Mouse (Mus musculus): Measurements from ENCODE around the gene Prdm1.
A peak's percentile ranks its signal among the peaks of the same experiment; 100 is the strongest.

The Prdm1 gene

GRCm38 (mm10) chr10:44458534-44459315 is 69.6 kb downstream of the Prdm1 start:
- DNase-seq (ENCODE audit: extremely low read depth, insufficient read length, low spot score) = peak; percentile 21

GRCm38 (mm10) chr10:44457791-44458533 is 70.3 kb downstream of the Prdm1 start:
- no peak for DNase-seq (ENCODE audit: extremely low read depth, insufficient read length, low spot score)

- DNase-seq (ENCODE audit: extremely low read depth, insufficient read length, low spot score) = no peak
These were observed 71.3 kb downstream of the Prdm1 start for GRCm38 (mm10) chr10:44456757-44457595.

DNA sequence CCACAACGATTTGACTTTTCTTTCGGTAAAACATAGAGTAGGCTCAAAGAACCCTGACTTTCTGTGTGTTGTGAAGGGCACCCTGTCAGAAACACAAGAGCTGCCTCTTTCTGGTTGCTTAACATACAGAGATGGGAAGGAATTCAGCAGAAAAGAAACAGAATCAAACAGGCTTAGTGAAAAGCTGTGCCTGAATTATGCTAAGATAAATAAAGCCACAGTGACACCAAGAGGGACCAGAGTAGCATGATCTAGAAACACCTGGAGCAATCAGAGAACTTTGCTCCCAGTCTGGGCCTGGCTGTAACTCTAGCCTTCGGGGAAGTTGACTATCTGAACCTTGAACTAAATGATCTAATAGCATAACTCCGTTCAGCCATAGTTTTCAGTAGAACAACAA is 73.5 kb downstream of the Prdm1 start:
- no peak for DNase-seq (ENCODE audit: extremely low read depth, insufficient read length, low spot score)

DNA sequence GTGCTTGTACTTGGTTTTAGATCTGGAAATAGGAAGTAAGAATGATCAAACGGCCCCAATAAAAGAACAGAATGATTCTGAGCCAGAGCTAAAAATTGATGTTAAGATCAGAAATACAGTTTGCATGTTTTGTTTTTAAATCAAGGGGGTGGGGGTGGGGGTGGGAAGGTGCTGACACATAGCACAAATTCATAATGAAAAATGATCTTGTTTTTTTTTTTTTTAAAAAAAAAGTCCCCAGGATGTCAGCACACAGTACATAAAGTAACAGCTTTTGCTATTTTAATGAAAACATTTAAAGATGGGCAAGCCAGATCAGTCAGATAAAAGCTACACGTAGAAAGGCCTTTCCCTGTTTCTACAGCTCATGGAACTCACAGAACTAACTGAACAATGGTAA is 74.2 kb downstream of the Prdm1 start:
- DNase-seq (ENCODE audit: extremely low read depth, insufficient read length, low spot score) = no peak

- no peak for DNase-seq (ENCODE audit: extremely low read depth, insufficient read length, low spot score)
These were observed 77.5 kb downstream of the Prdm1 start for GRCm38 (mm10) chr10:44450835-44451234.

DNA sequence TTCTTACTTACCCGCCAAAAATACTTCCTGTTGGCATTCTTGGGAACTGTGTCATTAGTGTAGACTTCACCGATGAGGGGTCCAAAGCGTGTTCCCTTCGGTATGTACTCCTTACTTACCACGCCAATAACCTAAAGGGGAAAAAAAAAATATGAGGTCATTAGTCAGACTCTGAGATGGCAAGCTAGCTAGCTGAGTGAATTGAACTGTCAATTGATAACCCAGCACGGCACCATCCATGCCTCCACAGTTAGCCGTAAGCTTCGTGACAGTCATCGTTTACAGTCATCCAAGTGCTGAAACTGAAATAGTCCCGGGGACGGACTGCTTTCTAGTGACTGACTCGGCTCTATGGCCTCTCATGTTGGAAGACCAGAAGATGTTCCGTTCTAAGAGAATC is 78.2 kb downstream of the Prdm1 start:
- no peak for DNase-seq (ENCODE audit: extremely low read depth, insufficient read length, low spot score)

GRCm38 (mm10) chr10:44449666-44450065 is 78.6 kb downstream of the Prdm1 start:
- DNase-seq (ENCODE audit: extremely low read depth, insufficient read length, low spot score) = no peak

- DNase-seq (ENCODE audit: extremely low read depth, insufficient read length, low spot score) = no peak
These were observed 80.1 kb downstream of the Prdm1 start for GRCm38 (mm10) chr10:44448165-44448564.

DNA sequence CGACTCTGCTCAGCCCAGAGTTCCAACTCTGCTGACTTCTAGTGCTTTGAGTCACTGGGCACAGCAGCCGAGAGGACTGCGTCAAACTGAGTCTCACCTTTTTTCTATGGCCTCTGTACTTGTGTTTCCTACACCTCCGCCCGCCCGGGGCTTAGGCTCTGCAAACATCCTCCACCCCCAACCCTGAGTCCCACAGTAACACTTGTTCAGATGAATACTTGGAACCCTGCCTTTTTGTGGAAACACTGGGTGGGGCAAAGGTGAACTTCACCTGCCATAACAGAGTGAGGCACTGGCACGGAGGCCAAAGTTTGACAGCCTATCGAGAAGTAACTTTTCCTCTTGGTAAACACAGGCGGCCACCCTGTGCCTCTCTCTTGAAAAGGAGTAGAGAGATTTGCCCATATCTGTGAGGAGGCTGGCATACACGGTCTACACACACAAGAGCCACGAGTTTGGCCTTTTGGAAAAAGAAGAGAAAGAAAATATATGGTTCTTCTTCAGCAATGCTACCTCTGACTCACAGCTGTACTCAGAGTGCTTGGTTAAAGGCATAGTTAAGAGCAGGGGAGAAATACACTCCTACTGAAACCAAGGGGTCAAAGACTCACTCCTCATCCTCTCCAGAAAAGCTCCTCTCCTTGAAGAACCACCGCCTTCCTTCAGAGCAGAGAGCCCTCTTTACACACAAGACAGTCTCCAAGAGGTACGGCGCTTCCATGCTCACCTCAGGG is 80.7 kb downstream of the Prdm1 start:
- no peak for DNase-seq (ENCODE audit: extremely low read depth, insufficient read length, low spot score)

DNA sequence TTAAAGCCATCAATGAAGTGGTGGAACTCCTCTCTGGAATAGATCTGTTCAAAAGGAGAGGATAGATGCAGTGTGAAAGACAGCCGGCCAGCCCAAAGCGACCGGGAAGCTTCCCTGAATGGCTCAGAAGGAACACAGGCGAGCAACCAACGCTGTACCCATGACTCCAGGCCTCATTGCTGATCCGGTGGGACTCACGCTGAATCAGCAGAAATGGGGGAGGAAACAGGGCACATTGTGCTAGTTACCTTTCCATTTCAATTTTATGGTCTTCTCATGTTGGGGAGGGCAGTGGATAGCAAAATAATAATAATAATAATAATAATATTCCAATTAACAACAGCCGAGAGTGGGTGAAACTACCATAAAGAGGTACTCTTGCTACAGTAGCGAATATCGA is 81.3 kb downstream of the Prdm1 start:
- no peak for DNase-seq (ENCODE audit: extremely low read depth, insufficient read length, low spot score)

- DNase-seq (ENCODE audit: extremely low read depth, insufficient read length, low spot score) = no peak
These were observed 83.9 kb downstream of the Prdm1 start for GRCm38 (mm10) chr10:44444415-44444814.

GRCm38 (mm10) chr10:44443696-44444095 is 84.6 kb downstream of the Prdm1 start:
- DNase-seq (ENCODE audit: extremely low read depth, insufficient read length, low spot score) = no peak

- no peak for DNase-seq (ENCODE audit: extremely low read depth, insufficient read length, low spot score)
These were observed 88.6 kb downstream of the Prdm1 start for GRCm38 (mm10) chr10:44439732-44440131.

DNA sequence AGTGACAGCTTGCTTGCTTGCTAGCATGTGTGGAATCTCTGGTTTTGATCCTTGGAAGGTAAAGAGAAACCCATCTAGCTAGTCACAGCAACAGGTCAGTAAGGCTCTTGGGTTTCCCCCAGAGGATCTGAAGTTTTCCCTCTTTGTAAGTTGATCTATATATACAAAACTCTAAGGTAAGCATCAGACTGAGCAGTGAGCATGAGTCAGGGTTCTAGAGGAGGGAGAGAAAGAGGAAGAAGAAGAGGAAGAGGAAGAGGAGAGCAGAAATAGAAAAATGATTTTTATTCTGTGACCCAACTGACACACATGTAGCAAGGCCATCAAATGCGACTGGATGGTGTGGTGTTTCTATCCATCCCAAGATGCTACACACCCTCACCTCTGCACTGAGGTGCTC is 90.7 kb downstream of the Prdm1 start:
- no peak for DNase-seq (ENCODE audit: extremely low read depth, insufficient read length, low spot score)

GRCm38 (mm10) chr10:44435956-44436355 is 92.3 kb downstream of the Prdm1 start:
- DNase-seq (ENCODE audit: extremely low read depth, insufficient read length, low spot score) = no peak

- no peak for DNase-seq (ENCODE audit: extremely low read depth, insufficient read length, low spot score)
These were observed 93.6 kb downstream of the Prdm1 start for GRCm38 (mm10) chr10:44434702-44435181.

GRCm38 (mm10) chr10:44432235-44432634 is 96.1 kb downstream of the Prdm1 start:
- DNase-seq (ENCODE audit: extremely low read depth, insufficient read length, low spot score) = no peak

DNA sequence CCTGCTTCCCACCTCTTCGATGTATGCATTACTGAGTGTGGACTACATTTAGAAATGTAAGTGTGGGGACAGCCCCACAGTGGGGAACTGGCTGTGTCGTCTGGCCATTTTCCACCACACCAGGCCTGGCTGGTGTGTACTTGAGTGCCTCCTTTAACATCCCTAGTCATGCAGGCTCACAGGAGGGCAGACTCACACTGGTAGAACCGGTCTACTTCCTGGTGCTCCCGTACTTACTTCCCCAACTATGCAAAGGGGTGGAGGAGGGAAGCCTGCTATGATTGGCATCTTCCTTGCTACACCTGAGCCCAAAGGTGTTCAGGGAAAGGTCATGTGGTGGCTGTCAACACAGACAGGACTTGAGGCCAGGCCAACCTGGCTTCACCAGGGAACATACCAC is 96.6 kb downstream of the Prdm1 start:
- no peak for DNase-seq (ENCODE audit: extremely low read depth, insufficient read length, low spot score)

DNA sequence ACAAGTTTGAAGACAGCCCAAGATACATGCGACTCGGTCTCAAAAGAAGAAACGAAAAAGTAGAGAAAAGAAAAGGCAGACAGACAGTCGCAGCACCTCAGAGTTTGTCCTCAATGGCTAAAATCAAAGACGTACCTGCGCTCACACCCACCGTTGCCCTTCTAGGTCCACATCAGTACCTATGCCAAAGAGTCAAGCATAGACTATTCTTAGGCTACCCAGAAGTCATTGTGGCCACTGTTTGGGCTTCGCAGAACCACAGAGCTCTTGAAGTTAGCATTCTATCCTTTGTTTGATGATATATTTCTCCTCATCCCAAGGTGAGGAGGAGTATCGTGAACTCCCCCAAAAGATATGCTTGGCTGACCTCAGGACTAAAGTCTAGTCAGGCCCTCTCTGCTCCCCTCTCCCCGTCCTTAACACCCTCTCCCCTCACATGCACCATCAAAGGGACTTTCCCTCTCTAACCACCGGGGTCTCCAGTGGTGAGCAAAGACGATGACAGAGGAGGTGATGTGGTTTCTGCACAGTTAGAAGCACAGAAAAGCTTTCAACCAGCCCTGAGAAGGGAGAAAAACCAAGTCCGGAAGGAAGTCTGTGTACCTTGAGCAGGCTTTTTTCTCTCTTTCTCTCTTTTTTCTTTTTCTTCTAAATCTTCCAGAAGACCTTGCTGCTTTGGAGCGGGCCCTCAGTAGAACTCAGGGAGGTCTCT is 99.0 kb downstream of the Prdm1 start:
- no peak for DNase-seq (ENCODE audit: extremely low read depth, insufficient read length, low spot score)
